Mouse (Mus musculus): ENCODE measurements around the gene Brf1.
A peak's percentile ranks its signal among the peaks of the same experiment; 100 is the strongest.

The Brf1 gene

DNA sequence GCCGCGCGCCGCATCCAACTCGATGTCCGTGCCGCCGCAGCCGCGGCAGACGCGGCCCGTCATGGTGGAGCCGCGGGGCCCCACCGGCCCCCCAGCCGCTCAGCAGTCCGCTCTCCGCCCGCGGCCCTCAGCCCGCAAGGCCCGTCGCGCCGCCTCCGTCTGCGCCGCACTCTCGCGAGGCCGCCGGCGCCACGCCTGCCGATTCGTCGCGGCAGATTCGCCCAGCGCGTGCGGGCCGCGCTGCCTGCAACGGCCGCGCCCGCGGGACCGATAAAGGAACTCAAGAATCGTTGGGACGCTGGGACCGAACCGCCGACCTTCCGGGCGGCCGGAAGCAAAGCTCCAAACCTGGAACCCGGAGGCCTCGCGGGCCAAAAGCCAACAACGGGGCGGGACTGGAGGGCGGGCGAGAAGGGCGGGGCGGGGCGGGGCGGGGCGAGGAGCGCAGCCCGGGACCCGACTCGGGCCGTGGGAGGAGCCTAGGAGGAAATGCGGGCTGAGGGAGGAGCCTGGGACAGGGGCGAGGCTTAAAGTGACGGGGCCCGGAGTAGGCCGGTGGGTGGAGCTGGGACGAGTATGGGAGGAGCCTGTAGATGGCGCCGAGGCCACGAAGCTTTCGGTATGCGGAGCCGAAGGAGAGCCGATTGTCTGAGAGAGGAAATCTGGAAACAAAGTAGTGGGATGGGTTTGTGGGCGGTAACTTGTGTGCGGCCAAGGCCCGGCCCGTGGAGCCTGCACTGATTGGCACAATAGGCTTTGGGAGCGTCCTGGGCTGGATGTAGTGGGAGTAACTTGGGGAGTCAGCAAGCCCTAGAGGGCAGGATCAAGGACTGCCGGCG, at the start of gene Brf1:
Gene Brf1 (minus strand): TSS at position 411 of the 839 bp plus-strand sequence.
- peak; percentile 95 to 98 for DNase-seq (ENCODE audit: low spot score in 2 of 2)

DNA sequence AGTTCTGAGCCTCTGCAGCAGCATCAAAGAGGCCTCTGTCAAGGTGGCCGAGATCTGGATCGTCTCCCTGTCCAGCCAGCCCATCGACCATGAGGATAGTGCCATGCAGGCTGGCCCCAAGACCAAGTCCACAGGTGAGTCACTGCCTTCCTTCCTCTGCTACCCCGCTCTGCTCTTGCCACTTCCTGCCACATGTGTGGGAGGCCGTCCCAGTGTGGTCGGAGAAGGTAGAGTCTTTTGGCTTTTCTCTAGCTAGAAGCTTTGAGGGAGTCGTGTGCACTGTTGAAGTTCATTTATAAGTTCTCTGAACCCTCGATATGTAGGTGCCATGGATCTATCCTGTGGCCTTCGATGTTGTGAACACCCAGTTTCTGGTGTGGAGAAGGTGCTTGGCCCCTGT, 49.3 kb upstream of the Brf1 start:
- DNase-seq (ENCODE audit: low spot score in 2 of 2), result no peak

DNA sequence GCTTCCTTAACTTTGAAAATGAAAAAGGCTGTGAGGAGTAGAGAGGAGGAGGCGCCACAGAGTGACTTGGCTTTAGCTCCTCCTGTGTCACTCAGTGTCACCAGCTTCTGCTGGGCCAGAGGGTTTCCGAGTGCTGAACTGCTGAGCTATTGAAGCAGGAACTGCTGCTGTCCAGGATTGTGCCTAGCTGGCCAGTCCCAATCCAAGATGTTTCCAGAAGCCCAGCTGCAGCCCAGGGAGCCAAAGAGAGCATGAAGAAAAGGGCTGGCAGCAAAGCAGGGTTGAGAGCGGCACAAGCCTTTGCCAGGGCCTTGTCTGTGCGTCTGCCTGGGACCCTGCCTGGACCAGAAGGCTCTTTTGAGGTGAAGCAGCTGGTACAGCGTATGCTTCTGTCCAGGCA, 47.6 kb upstream of the Brf1 start:
- no peak for DNase-seq (ENCODE audit: low spot score in 2 of 2)

DNA sequence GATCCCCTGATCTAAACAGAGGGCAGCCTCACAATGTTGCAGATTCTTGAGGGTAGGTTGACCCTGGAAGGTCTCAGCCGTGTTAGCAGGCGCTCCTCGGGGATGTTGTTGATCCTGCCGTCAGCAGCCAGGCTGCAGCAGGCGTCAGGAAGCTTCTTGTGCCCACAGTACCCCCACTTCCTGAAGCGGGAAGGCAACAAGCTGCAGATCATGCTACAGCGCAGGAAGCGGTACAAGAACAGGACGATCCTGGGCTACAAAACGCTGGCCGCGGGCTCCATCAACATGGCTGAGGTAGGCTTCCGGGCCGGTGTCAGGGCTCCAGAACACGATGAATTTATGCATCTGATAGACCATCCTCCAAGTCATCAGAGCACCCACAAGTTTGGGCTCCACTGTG, 46.4 kb upstream of the Brf1 start:
- DNase-seq (ENCODE audit: low spot score in 2 of 2), result no peak

DNA sequence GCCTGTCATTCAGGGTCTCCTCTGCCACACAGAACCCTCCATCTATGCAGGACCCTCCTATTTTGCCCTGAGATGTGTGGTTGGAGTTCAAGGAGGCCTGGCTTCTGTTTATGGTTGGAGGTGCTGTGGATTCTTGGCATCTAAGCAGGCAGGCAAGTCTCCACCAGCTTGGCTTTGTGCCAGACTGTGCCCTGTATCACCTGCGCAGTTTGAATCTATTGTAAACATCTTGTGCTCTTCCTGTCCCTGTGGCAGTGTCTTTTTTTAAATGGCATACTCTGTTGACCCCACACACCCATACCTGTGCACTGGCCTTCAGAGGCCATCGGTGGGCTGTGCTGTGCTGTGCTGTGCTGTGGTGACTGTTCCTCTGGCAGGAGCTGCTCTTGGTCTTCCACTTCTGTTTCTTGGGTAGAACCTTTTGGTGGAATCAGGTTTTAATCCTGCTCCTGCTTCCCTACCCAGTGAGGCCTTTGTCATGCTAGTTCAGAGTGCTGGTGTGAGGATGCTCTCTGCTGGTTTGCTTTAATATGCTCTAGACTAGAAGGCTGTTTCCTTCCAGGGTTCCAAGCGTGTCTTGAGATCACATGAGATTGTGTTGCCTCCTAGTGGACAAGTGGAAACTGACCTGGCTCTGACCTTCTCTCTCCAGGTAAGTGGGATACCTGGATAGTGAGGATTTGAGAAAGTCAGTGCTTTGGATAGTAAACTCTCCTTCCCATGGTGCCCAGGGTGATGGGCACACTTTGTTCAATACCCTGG, 44.6 kb upstream of the Brf1 start:
- peak; percentile 36 to 50 for DNase-seq (ENCODE audit: low spot score in 2 of 2)

DNA sequence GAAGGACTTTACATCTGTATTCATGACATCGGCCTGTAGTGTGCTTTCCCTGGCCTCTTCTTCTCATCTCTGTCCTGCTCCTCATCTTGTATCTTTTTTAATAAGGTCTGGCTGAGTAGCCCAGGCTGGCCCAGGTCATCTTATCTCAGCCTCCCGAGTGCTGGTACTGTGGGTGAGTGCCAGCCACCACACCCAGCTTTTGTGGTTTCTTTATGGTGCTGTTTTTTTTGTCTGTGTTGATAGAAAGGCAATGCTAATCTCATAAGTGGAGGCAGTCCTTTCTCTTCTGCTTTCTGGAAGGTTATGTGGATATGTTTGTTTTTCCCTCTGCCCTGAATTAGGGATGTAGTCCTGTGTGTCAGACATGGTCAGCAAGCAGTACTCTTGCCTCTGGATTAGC, 42.0 kb upstream of the Brf1 start:
- DNase-seq (ENCODE audit: low spot score in 2 of 2), result no peak

DNA sequence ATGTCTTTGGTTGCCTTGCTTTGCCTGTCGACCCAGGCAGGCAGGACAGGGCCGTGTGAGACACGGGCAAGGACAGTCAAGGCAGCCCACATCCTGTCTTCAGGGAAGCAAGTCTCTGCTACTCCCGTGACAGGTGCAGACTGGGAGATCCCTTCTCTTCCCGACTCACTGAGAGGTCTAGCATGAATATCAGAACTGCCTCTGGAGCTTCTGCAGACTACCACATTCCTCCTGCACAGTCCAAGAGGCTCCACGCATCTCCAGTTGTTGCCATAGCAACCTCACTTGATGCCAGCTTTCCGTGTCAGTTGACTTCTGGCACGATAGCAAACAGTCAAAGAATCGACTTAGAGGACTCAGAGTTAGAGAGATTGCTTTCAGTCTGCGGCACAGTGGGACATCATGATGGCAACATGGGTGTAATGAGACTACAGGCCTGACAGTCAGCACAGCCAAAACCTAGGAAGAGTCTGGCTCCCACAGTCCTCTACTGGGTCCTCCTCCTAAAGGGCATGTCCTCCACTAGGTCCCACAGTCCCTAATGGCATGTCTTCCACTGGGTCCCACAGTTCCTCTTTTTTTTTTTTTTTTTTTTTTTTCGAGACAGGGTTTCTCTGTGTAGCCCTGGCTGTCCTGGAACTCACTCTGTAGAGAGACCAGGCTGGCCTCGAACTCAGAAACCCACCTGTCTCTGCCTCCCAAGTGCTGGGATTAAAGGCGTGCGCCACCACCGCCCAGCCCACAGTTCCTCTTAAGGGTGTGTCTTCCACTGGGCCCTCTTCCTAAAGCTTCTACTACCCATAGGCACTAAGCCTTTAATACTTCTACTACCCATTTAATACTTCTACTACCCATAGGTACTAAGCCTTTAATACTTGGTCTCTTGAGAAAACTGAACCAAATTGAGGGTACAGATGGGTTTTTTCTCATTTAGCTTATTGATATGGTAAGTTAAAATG, 41.3 kb upstream of the Brf1 start:
- DNase-seq (ENCODE audit: low spot score in 2 of 2), result no peak

DNA sequence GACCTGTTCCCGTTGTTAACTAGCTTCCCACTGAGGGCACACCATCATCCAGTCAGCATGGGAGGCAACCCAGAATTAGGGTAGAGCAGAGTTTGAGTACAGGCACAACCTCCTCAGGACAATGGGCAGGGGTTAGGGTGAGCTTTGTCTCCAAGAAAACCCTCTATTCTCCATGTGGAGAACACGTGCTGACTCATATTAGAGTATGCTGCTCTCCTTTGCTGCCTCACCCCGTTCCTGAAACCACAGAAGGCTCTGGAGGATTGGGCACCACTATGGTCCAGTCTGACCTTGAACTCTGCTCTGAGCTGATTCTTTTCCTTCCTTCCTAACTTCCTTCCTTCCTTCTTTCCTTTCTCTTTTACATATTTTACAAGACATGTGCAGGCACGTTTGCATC, 37.9 kb upstream of the Brf1 start:
- no peak for DNase-seq (ENCODE audit: low spot score in 2 of 2)

DNA sequence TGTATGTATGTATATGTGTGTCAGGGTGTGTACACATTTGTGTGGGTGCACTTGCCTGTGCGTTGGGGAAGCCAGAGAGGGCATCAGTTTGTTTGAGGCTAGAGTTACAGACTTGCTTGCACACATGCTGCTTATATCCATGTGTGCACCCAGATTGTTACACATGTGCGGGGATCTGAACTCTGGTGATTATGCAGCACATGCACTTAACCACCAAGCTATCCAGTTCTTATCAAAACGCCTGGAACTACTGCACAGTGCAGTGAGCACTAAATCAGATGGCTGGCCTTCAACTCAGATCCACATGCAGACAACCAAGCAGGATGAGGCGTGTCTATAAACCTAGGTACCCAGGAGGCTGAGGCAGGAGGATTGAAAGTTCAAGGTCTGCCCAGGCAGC, 36.5 kb upstream of the Brf1 start:
- no peak for DNase-seq (ENCODE audit: low spot score in 2 of 2)

DNA sequence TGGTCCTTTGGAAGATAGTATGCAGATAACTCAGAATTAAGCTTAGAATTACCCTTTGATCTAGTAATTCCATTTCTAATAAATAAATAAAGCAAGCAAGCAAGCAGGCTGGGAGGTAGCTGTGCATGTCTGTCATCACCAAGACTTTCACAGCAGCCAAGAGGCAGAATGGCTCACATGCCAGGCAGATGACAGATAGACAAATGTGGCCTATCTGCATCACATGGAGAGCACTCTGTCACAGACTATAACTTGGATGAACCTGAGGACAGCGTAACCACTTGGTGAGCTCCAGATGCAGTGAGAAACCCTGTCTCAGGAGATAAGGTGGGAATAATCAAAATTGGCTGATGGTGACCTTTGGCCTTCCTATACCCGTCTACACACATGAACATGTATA, 34.6 kb upstream of the Brf1 start:
- no peak for DNase-seq (ENCODE audit: low spot score in 2 of 2)

DNA sequence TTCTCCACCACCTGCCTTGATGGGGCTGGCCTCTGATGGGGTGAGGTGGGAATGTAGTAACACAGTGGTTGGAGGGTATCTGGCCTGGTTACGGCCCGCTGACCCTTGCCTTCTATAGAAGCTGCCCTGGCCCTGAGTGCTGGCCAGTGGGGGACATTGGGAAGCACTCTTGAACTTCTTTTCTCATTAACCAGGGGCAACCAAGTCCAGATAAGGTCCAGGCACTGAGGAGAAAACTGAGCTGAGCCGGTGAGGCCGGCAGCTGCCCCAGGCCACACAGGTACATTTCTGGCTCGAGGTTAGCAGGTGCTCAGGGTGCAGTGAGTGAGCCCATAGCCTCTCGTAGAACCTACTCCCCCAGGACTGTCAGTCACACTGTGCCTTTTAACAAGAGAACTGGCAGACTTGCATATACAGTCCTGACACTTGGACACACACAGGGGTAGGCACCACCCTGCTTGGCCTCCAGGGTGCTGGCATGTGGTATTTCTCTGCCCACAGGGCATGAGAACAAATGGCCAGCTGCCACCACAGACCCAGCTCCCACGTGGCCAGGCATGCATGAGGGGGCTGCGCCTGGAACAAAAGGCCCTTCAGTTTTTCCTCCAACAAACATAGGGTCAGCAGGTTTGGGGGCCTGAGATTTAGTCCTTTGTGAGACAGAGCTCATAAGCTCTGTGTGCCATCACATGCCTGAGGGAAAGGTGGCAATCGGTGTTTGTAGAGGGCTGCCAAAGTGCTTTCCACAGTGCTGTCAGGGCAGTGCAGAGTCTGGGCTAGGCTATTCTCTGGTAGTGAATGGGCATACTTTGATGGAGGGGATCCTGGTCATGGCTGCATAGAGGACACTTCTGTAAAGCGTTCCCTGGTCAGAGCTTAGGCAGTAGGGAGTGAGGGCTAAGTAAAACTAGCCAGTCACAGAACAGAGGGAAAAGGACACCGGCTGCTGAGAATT, 32.1 kb upstream of the Brf1 start:
- DNase-seq (ENCODE audit: low spot score in 2 of 2), result no peak

DNA sequence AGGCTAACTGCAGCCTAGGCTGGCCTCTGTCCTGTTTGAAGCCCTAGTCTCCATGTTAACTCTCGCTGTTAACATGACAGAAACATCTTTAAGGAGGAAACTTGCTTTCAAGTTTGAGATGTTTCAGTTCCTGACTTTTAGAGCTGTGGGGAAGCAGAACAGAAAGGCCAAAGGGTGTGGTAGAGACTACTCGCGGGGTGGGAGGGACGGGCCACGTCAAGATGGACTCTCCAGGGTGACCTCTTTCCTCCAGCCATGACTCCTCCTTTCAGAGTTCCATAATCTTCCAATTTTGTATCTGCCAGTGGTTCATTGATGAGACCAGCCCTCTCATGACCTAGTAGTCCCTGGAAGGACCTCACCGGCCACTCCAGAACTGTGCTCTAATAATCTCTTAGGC, 30.9 kb upstream of the Brf1 start:
- DNase-seq (ENCODE audit: low spot score in 2 of 2), result no peak

DNA sequence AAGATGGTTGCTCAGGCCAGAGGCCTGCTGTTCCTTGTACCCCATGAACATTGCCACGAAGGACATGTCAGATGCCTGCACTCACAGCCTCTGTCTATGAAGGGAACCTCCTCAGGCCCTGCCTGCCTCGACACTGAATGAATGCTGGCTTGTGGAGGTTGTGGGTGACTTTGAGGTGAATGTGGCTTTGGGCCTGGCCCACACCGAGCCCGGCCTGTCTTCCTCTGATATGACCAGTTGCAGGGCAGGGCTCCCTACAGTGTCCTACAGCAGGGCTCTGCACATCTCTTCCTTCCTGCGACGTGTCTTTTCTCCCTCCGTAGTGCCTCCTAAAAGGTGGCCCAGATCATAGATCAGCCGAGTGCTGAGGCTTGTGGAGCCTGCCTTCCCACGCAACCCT, 30.5 kb upstream of the Brf1 start:
- no peak for DNase-seq (ENCODE audit: low spot score in 2 of 2)

DNA sequence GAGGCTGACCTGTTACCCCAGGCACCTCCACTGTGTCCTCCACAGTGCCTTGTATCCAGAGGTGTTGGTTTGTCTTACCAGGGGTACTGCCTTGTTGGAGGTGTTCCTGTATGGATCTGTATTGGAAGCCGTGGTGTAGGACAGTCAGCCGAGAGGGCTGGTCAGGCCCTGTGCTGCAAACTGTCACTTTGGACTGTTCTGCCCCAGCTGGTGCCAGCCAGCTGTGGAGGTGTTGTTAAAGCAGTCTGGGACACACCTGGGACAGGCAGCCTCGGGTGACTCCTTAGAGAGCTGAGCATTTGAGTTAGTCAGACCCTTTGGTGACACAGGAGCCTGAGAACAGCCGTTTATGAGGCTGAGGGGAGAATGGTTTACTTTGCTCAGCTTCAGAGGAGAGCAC, 29.5 kb upstream of the Brf1 start:
- no peak for DNase-seq (ENCODE audit: low spot score in 2 of 2)

DNA sequence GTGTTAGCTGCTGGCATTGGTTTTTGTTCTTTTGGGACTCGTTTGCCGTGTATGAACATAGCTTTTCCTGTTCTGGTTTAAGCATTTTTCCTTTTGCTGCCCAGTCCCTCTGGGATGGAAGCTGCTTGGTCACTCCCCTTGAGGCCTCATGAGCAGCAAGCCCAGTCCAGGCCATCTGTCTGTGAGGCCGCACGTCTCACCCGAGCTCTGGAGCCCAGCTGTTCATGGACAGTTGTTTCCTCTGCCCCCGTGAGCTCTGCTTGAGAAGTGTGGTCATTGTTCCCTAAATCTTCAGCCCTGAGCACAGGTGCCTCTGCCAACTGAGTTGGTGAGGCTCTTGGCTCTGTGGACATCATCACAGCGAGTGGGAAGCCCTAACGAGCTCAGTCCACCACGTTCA, 28.4 kb upstream of the Brf1 start:
- DNase-seq (ENCODE audit: low spot score in 2 of 2), result no peak

DNA sequence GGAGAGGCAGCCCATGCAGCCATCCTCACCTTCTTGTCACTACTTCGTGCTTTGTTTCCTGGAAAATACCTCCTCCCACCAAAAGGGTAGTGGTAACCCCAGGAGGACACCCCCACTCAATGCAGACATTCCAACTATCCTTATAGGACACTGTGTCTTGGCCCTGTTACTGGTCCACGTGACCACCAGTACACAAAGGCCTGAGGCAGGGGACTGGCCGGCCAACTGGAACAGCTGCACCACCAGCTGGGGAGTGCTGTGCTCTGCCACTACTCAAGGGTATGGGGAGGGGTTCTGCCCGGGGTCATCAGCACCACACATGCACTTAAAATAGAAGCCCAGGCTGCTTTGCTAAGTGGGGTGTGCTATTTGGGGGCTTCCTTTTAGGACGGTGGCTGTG, 27.6 kb upstream of the Brf1 start:
- no peak for DNase-seq (ENCODE audit: low spot score in 2 of 2)

DNA sequence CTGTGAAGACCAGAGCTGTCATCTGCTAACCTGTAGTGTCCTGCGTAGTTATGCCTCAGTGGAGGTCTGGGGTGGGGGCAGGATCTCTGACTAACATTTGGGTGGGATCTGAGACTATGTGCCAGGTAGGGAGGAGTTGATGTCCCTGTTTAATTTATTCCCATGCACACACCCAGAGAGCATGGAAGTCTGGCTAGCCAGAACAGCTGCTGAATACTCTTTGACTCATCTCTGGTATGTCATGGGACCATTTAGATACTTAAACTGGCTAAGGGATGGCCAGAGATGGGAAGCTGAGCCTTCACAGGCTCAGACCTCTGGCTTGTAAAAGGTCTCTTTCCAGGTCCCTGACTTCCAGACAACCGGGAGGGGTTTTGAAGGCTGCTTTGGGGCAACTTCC, 27.0 kb upstream of the Brf1 start:
- no peak for DNase-seq (ENCODE audit: low spot score in 2 of 2)

DNA sequence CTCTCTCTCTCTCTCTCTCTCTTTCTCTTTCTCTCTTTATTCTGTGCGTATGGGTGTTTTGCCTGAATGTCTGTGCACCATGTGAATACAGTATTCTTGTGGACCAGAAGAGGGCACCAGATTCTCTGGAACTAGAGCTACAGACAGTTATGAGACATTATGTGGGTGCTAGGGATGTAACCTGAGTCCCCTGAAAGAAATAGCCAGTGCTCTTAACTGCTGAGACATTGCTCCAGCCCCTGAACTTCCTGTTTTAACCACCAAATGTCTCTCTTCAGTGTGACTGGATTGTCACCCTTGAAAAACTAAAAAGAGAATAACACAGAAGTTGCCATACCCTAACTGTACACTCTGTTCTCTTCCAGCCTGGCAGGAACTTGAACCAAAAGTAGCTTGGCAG, 26.1 kb upstream of the Brf1 start:
- DNase-seq (ENCODE audit: low spot score in 2 of 2), result no peak

DNA sequence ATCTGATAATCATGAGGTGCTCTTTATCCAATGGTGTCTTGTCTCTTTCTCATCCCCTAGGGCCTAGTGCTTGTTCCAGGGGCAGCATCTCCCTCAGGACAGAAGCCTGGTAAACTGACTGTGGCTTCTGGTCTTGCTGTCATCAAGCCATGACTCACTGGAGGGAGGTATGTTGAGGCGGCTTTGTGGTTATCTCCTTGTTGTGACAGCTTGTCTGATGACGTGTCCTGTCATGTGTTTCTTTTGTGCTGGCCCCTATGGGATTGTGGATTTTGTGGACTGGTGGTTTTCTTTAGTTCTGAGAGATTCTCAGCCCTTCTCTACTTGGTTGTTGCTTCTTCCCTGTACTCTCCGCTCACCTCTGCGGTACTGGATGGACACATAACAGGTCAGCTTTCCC, 22.6 kb upstream of the Brf1 start:
- no peak for DNase-seq (ENCODE audit: low spot score in 2 of 2)

DNA sequence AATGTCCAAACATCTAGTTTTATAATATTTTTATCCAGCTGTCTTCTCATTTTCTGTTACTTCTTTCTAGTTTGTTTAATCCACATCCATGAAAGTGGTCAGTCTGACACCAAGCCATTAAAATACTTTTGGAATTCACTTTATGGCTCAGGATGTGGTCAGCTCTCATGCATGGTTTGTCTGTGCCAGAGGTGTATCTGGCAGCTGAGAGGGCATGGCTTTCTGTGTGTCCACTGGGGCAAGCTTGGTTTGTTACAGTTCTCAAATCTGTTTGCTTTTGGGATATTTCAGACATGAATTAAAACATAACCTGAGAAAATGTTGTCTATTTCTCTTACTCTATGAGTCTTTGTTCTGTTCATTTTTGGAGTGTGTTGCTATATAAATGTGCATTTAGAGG, 21.0 kb upstream of the Brf1 start:
- DNase-seq (ENCODE audit: low spot score in 2 of 2), result no peak

DNA sequence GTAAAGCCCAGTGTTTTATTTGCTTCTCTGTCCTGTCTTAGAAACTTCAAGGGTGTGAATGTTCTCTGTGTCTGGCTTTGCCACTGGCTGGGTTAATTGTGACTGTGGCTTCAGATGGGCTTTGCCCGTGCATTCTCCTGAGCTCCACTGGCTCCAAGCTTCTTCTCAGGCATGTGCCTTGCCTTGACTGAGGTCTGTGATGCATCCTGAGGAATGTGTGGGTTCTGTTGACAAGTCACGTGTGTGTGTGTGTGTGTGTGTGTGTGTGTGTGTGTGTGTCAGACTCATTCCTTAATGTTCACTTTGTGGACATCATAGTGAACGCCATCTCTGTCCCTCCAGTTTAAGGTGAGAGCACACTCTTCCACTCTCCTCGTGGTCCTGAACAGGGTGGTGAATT, 18.3 kb upstream of the Brf1 start:
- DNase-seq (ENCODE audit: low spot score in 2 of 2), result no peak
